Mouse (Mus musculus): ENCODE results near the gene Gypa. TPM values are rescaled to one million over a fixed set of nuclear protein-coding genes. Genes with fewer than 3 reads are reported as not detected.

Gypa gene
- not detected in 2 replicates for polyA plus RNA-seq (2012; rRNA removed)

DNA sequence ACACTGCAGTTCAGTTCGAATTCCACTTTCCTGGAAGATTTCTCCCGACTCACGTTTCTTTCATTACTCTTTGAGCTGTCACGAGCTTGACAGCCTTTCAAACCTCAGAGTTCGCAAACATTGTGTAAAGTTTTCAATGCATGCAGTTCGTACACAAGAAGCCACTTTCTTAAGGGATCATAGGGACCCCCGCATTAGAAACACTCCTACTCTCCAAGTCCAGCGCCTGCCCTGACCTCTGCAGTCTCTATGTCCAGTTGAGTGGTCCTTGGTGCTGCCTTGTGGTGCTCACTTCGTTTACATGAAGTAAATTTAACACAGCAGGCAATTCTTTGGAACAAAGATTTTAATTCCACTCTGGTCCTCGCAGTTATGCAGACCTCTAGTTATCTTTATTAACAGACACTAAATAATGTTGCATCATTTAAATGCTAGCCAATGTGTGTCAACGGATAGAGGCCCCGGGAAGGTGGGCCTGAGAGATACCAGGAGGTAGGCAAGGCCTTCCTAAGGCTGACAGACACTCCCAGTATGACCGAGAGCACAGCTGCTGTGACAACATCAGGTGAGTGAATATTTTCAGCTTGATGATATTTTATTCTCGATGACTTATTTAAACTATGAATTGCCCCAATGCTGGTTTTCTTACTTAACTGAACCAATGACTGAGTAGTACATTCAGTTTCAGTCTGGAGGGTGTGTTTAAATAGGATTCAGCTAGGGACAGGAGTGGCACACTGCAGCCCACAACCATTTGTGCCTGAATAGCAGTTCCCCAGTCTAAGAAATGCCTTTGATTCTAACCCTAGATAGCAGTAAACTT is at the start of gene Gypa:
Gypa (plus strand) TSS at position 259 of the 823 bp plus-strand sequence.
- DNase-seq (ENCODE audit: low read depth): no peak

DNA sequence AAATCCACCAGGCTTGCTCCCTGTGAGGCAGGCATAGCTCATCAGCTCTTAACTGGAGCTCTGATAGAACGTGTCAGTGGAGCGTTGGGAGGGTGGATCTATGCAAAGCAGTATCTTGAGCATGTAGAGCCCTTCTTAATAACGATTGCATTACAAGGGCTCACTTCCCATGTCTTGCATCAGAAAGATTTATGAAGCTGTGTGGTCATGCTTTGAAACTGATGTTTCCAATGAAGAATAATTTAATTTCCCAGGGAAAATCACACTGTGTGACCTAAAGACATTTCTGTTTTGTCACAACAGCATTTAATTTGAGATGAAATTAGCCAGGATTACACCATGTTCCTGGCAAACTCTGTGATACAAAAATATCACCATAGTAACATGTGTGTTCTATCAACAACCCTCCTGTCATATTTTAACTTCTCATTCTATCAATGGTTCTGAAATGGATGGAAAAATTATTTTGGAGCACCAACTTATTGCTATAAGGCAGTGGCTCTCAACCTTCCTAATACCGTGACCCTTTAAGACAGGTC is 49.0 kb upstream of the Gypa start:
- no peak for DNase-seq (ENCODE audit: low read depth)

DNA sequence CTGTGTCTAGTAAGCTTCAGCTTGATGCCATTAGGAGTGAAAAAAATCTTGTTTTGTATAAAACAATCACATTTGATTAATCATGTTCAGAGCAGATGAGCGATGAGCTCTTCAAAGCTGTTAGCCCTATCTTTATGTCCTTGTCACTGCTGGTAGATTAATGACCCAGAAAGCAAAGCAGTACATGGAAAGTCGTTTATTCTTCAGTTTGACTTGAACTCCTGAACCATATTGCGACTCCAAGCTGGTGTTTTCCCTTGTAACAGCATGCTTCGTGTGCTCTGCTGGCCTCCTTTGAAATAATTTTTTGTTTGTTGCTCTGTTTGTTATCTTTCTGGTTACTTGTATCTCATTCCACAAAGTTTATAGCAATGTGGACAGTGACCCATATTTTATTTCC is 46.4 kb upstream of the Gypa start:
- no peak for DNase-seq (ENCODE audit: low read depth)

DNA sequence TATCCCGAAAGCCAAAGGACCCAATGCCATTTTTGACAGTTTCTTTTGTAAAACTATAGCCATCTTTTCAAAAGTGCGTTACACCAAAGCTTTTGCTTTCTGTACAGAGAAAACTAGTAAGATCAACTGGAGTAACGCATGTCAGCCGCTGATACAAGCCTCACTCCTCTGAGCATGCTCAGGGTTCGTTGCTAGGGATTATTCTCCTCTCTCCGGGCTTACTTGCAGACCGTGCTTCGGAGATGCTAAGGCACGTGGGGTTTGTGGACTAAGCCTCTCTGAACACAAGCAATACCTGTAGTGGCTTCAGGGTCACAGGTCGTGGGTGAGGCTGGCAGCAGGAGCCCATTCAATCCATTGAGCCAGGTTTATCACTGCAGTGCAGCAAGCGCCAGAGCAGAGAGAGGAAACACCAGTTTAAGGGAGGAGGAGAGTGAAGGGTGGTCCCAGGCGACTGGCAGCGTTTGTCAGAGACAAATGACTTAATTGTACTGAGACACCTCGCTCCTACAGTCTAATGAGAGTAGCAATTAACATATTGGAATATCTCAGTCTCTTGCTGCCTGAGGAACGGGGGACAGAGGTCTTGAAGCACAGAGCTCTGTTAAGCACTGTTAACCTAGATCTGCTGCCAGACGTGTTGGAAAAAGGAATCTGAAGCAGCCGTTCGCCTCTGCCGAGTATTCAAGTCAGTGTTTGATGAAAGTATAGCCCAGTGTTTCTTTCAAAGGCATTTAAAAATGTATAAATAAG is 41.5 kb upstream of the Gypa start:
- DNase-seq (ENCODE audit: low read depth): no peak

DNA sequence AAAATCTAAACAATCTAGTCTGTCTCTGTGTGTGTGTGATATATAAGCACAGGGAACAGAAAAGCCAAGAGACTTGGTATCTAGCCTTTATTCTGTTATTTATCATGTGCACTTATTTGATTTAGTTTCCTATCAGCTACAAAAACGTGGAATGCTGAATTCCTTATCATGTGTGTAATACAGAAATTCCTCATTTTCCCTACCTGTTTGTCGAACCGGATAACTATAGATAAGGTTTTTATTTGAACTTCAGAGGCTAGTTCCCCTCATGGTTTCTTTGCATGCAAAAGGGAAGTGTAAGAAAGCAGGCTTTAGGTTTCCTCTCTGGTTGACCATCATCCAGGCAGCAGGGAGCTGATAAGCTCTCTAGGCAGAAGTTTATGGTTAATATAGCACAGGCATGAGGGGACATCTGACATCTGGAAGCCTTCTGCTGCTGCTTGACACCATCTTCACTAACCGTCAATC is 30.1 kb upstream of the Gypa start:
- DNase-seq (ENCODE audit: low read depth): no peak

DNA sequence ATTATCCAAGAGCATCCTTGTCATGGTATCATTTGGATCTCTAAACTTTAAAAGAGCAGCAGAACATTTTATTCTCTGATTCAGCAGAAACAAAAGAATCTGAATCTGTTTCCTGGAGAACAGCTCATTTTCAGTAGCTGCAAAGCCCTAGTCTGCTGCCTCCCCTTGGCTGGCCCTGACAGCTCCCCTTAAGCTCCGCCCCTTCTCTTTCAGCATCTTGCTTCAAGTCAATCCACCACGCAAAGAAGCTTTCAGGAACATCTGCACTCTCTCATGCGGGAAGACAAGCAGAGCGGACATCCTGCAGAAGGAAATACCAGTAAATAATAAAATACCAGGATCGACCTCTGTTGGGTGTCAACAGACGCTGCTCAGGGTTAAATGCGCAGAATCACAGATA is 18.6 kb upstream of the Gypa start:
- no peak for DNase-seq (ENCODE audit: low read depth)

DNA sequence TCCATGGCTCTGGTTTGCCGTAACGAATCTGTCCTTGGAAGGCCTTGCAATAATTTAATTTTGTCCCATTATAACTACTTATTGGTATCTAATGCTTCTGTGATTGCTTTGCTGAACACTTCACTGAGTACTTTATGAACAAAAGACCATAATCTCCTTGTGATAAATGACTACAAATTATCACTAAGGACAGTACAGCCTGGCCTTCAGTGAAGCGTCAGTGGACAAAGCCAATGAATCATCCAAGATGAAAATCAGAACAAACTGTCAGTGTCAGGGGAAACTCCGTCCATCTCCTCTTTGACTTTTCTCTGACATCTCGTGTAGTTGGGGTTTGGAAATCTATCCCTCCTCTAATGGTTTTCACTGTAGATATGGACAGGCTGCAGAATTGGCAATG is 15.4 kb upstream of the Gypa start:
- DNase-seq (ENCODE audit: low read depth): no peak

DNA sequence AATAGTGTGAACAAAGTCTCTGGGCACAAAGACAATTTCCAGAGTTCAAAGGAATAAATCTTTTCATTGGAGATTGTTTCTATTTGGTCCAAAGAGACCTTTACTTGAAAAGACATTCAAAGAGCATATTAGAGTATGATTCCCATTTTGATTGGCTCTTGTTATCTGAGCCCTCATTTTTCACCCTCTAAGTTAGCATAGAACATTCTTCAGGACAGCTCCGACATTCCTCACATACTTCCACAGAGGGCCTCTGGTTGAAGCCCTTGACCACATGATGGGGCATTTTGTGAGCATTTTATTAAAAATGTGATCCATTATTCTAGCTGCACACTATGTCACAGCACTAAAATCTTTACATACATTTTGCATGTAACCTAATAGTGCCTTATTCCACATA is 14.5 kb upstream of the Gypa start:
- no peak for DNase-seq (ENCODE audit: low read depth)

DNA sequence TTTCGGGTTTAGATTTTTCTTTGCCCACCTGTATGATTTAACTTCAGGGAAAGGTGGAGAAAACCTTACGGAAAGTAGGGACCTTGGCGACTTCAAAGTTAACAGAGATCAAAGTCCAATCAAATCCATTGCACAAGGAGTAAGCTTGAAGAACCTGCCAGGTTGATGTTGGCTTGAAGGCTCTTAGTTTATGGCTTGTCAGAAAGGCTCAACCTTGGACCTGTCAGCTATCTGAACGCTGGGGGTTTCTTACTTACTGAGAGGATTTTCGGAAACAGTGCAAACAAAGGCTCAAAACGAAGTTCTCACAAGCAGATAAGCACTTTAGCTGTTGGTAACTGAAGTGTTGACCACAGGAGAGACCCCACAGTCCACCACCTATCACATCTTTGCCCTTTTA is 11.4 kb upstream of the Gypa start:
- no peak for DNase-seq (ENCODE audit: low read depth)

DNA sequence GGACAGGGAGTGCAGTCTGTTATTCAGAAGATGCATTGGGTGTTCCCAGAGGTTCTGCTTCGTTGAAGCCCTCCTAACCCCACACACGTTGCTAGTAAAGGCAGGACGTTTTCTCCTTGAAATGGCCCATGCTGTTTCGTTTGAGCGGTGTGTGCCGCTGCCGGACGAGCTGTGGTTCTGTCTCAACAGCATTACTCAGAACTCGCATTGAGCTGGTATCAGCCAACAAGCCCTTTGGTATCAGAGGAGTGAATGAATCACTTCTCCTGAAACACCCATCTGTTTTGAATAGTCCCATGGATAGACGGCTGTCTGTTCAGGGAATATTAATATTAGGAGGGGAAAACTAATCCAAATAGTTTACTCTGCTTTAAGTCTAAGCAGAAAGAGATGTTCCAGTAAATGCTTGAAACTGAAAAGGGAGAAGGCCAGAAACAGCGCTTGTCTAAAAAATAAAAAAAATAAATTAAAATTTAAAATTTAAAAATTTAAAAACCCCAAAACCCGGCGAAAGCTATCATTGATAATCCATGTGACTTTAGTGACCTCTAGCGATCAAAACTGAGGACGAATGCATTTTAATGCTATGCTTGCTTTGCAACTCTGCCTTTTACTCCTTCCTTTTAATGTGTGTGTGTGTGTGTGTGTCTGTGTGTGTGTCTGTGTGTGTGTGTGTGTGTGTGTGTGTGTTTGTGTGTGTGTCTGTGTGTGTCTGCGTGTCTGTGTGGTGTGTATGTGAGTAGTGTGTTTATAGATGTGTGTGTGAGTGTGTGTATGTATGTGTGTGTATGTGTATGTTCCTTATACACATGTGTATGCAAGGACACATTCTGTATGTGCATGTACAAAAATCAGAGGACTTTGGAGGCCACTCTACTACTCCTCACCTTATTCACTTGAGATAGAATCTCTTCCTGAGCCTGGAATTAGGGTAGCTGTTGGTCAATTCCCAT is 10.5 kb upstream of the Gypa start:
- no peak for DNase-seq (ENCODE audit: low read depth)

DNA sequence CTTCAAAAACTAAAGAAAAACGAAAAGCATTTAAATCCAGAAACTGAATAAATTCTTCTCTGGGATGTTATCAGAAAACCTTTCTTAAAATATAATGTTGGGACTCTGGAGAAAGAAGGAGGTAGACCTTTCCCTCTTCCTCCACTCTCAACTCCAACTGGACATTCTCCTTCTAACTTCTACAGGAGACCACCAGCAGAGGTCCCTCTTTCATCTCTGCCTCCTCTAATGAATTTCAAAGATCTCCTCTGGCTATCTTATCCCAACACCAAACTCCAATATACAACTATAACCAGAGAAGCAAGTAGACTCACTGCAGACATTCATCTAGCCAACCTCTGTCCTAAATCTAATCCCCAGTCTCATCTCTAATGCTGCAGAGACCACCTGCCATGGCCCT is 2.0 kb upstream of the Gypa start:
- DNase-seq (ENCODE audit: low read depth): no peak

DNA sequence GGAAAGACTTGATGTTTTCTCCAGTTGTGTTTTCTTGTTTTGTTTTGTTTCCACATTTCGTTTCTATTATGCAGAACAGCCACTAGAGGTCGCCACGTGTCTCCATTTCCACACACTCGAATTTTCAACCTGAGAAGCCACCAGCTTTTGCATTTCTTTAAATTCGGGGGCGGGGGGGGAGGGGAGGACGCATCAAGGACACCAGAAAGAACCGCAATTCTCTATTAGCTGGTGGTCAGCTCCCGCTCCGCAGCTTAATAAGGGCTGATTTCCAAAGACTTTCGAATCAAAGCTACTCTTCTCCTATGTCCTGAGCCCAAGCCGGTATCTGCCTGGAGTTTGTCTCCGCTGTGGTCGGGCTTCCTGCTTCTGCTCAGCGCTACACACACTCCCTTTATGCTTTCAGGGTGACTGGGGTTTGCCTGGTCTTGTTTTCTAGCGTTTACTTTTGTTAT is 567 bp upstream of the Gypa start:
- DNase-seq (ENCODE audit: low read depth): no peak

DNA sequence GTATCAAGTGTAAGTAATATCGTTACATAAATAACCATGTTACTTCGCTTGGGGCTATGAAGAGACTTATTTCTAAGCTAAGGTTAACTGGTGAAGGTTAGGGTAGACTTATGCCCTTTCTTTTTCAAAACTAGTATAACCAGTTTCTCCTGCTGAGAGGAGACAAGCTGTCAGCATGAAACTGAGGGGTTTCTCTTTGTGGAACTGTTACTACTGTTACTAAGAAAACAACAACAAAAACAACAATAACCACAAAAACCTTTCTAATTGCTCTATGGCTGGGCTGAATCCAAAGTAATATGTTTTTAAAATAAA is 722 bp downstream of the Gypa start:
- DNase-seq (ENCODE audit: low read depth): no peak

DNA sequence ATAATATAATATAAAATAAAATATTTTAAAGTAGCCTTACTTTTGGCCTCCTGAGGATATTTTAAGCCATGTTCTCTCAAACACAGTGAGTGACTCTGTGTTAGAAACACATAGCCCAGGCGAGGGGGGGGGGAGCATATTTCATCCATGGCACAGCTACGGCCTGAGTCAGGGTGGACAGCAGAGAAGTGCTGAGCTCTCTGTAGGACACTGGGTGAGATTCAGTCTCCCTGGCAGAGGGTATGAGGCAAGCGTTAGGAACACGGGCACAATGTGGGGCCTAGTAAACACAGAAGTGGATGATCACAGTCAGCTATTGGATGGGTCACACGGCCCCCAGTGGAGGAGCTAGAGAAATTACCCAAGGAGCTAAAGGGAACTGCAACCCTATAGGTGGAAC is 1.2 kb downstream of the Gypa start:
- DNase-seq (ENCODE audit: low read depth): no peak

DNA sequence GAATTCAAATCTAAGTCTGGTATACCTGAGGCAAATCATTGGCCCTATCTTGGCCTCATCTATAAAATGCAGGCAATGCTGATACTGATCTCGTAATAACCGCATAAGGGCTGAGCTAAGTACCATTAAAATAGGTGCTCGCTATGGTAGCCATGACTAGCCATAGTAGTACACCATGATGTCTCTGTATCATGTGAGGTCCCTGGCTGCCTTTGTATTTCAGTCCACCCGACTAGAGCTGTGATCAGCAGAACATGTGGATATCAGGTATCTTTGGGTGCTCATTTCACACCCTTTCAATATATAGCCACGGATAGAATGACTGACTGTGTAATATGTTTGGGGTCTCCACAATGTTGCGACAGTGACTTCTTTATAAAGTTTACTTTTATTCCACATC is 1.9 kb downstream of the Gypa start:
- no peak for DNase-seq (ENCODE audit: low read depth)

DNA sequence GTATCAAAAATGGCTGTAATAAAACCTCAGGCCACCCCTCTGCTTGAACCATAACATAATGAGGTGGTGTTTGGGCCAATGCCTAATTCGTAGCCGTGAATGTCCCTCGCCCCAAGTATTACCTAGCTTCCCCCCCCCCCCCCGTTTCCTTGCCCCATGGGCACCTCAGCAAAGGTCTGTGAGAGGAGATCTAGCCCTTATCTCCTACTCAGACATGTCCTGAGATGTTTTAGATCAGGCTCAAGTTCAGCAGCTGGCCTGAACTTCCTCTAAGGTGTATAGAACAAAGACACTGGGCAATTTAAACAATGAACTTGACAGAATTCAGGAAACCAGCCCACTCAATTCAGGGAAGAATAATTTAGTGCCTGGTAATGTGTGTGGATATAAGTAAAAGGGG is 3.7 kb downstream of the Gypa start:
- DNase-seq (ENCODE audit: low read depth): no peak

DNA sequence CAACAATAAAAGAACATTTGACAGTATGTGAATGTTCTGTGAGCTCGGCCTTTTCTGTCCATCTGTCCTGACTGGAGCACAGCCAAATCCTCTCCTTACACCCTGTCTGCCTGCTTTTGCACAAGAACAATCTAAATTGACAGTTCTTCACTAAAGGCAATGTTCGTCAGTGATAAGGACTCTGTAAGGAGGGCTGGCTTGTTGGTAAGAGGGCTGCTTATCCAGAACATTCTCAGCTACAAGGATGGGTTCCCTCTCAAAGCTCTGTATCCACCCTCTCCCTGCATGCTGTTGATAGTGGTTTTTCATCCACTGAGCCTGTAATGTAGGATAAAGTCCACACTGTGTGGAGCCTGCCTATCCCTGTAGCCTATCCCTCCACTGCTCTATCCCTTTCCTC is 6.7 kb downstream of the Gypa start:
- no peak for DNase-seq (ENCODE audit: low read depth)

DNA sequence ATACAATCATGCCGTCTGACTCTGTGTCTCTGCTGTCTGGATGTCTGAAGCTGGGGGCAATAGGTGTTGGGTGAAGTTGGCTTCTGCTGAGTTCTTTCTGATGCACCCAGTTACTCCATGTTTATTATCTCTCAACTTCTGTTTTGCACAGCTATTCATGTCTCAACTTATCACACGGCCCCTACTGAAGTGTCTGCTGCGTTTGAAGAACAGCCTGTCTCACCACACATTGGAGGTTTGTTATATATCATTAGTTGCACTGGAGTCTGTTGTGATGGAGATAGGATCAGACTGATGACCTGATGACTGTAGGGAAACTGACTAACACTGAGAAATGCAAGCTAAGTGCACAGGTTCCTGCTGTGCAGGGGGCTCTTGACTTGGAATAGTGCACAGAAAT is 7.2 kb downstream of the Gypa start:
- no peak for DNase-seq (ENCODE audit: low read depth)

DNA sequence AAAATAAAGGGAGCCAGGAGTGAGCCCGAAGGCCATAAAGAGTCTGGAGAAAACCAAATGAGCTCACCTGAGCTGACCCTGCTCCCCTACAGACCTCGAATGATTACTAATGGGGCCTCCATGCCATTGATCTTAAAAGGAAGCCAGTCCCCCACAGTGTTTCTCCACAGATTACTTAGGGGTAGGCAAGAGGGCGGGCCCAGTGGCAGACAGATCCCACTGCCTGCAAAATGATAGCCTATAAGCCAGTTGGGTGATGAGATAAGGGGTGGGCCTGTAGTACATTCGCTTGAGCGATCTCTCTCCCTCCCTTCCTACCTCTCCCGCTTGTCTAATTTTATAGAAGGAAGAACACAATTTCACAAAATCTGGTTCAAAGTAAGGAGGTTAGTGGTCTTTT is 7.7 kb downstream of the Gypa start:
- DNase-seq (ENCODE audit: low read depth): no peak

DNA sequence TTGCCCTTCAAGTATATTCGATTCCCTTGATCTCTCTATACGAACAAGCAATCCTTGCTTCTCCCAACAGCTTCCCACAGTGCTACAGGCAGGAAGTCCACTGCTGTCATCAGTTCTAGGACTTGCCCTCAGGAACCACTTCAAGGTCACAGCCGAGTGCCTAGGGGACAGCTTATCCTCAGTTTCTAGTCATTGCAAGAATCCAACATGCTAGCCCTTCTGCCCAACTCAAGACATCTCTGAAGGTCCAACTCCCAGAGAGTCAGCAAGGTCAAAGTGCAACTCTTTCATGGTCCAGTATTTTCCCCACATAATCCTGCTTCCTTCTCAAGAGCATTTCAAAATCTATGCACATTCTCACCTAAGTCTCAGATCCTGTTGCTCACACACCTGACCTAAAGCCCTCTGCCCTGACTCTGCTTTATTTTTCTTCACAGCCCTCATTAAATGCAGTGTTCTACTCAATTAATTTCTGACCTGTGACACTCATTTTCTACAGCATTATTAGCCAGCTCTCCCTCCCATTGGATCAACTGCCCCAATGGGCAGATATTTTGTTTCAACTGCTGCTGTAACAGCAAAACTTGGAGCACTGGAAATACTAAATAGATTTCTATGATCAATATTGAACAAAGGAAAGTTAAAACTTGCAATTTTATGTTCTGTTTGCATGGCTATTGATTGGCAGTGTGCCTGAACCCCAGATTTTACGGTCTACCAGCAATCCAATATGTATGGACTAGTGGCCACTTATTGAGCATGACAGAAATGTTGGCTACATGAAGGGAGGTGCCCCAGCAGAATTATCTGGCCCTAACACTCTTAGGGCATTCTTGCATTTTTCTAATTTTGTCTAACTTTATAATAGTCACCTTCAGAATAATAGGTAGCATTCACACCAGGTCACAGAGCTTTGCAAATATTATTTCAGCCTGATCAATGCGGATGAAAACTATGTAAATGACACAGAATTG is 33.1 kb downstream of the Gypa start:
- DNase-seq (ENCODE audit: low read depth): no peak

DNA sequence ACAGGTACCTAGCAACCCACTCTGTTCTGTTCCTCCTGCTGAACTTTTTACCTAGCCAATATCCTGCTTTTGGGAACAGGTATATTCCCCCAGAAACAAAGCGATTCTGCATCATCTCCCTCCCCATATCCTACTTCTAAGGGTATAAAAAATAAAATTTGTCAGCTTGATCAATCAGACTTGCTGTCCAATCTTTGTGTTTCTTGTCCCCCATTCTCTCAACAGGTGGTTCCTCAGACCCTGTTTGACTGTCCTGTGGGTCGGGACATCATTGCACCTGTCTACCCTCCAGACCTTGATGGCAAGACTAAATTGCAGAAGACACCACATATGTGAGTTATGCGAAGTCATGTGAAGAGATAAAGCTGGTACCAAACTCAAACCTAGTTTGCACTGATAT is 48.3 kb downstream of the Gypa start:
- no peak for DNase-seq (ENCODE audit: low read depth)

All from gonadal fat pad, adult 2 months (tissue).